Mouse (Mus musculus) lung, adult 2 months (tissue): ENCODE data around the gene Olfr181. TPM values are rescaled to one million over a fixed set of nuclear protein-coding genes. Genes with fewer than 3 reads are reported as not detected.

ENCODE experiments used
- DNase-seq: peaks from one replicate; pipeline ENCODE4 v3.0.0; 2022
- H3K4me1 ChIP-seq: fragments of 200-500 bp; 2 replicates; pipeline ENCODE4 v1.6.1; 2011; ENCODE audit warnings: low read length; ENCODE audit not compliant: control insufficient read depth, insufficient read depth
- H3K4me3 ChIP-seq: fragments of 200-500 bp; replicated peaks from 2 replicates; pipeline ENCODE3; 2011; ENCODE audit warnings: low read depth, mild to moderate bottlenecking, control low read depth, low read length; ENCODE audit errors: extremely low read depth
- CTCF ChIP-seq: fragments of 200-500 bp; IDR thresholded peaks from 2 replicates; pipeline ENCODE4 v1.5.1; 2011; ENCODE audit warnings: mild to moderate bottlenecking, low read length, control low read depth; ENCODE audit not compliant: insufficient read depth
- POLR2A ChIP-seq: fragments of 200-500 bp; IDR thresholded peaks from 2 replicates; pipeline ENCODE4 v1.6.1; 2011; ENCODE audit warnings: low read depth, mild to moderate bottlenecking, control low read depth, low read length, borderline replicate concordance; ENCODE audit errors: extremely low read depth
- WGBS: fragments of 180-500 bp; shearing (Covaris S2); methylation state at CpG from one replicate; pipeline ENCODE4 v1.1.7; 2018; 5-methylcytosine and 5-hydroxymethylcytosine counted together
- polyA plus RNA-seq: library from polyadenylated mRNA; depleted of rRNA; stranded (reverse); fragments of >200 nt; gene quantifications from 2 replicates; pipeline ENCODE4 v1.2.3, GENCODE M21; 2012; rRNA removed

The Olfr181 gene
- not detected in 2 replicates for polyA plus RNA-seq

DNA sequence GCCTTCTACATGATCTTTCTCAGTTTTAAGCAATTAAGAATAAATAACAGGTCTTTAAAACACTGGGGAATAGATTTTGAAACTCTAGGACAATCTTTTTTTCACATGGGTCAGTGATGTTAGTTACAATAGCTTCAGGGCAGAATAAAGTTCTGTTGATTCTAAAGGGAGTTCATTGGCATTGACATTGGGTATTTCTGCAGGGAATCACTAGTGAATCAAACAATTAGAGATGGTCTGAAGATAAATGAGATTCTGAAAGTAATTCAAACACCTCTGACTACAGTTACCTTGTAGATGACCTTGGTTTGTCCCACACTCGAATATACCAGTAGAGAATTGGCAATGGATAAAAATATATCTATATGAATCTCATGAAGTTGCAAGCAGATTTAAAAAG lies at the start of gene Olfr181:
Gene Olfr181, minus strand, starts transcription at position 101 of the 400 bp plus-strand sequence.
- no peaks in the 10 kb centered on the region for H3K4me1 ChIP-seq
- DNase-seq: no peak
- WGBS: 55% methylated on average over 1 of the region's 1 CpGs
- no peak for TF ChIP-seq POLR2A
- no peak for TF ChIP-seq CTCF
- no peak within 1 kb of the TSS for H3K4me3 ChIP-seq

- no peak within 1 kb of the TSS for H3K4me3 ChIP-seq
- WGBS: 72% methylated on average over 4 of the region's 4 CpGs
- no peaks in the 10 kb centered on the region for H3K4me1 ChIP-seq
- TF ChIP-seq CTCF: no peak
- TF ChIP-seq POLR2A: no peak
- DNase-seq: no peak
Observed at GRCm38 (mm10) chr16:58929292-58929691, 737 bp upstream of the Olfr181 start, which contains the start of gene Olfr180. Gene Olfr180, minus strand, starts transcription at chr16:58929392.

- no peak for DNase-seq
- WGBS: 87% methylated on average over 3 of the region's 3 CpGs
- TF ChIP-seq CTCF (no peak), POLR2A (no peak)
- no peak within 1 kb of the TSS for H3K4me3 ChIP-seq
- H3K4me1 ChIP-seq: no peaks in the 10 kb centered on the region
Observed at GRCm38 (mm10) chr16:58891963-58892362, 36.6 kb downstream of the Olfr181 start, which contains the start of gene Olfr178. Gene Olfr178, minus strand, starts transcription at chr16:58892063.

GRCm38 (mm10) chr16:58884416-58884815 lies 44.1 kb downstream of the Olfr181 start:
- H3K4me3 ChIP-seq: no peak overlapping the region
- TF ChIP-seq CTCF (no peak), POLR2A (no peak)
- WGBS: 87% methylated on average over 2 of the region's 2 CpGs
- no peak for DNase-seq
- no peaks in the 10 kb centered on the region for H3K4me1 ChIP-seq

Other genes with a start within 250 kb of the Olfr181 start
- 0.09 and 0.31 TPM in 2 replicates for gene Gpr15, start 209.7 kb downstream of the Olfr181 start, polyA plus RNA-seq
- 49.8 and 72.9 TPM in 2 replicates for gene Cldnd1, start 200.8 kb downstream of the Olfr181 start, polyA plus RNA-seq
- gene Olfr172, start 165.6 kb downstream of the Olfr181 start, polyA plus RNA-seq: not detected in 2 replicates
- gene Olfr173, start 128.5 kb downstream of the Olfr181 start, polyA plus RNA-seq: not detected in 2 replicates
- gene Olfr175-ps1, start 102.0 kb downstream of the Olfr181 start, polyA plus RNA-seq: not detected in 2 replicates
- gene Olfr177, start 54.0 kb downstream of the Olfr181 start, polyA plus RNA-seq: not detected in 2 replicates
- not detected in 2 replicates for gene Olfr178, start 36.7 kb downstream of the Olfr181 start, polyA plus RNA-seq
- gene Olfr180, start 637 bp upstream of the Olfr181 start, polyA plus RNA-seq: not detected in 2 replicates
- not detected in 2 replicates for gene Olfr183, start 66.6 kb upstream of the Olfr181 start, polyA plus RNA-seq
- not detected in 2 replicates for gene Olfr186, start 101.5 kb upstream of the Olfr181 start, polyA plus RNA-seq
- not detected in 2 replicates for gene Olfr187, start 111.0 kb upstream of the Olfr181 start, polyA plus RNA-seq
- not detected in 2 replicates for gene Olfr190, start 149.2 kb upstream of the Olfr181 start, polyA plus RNA-seq
- gene Olfr191, start 161.1 kb upstream of the Olfr181 start, polyA plus RNA-seq: not detected in 2 replicates
- gene Olfr193, start 183.1 kb upstream of the Olfr181 start, polyA plus RNA-seq: not detected in 2 replicates
- gene Olfr194, start 192.3 kb upstream of the Olfr181 start, polyA plus RNA-seq: not detected in 2 replicates
- gene Olfr195, start 218.3 kb upstream of the Olfr181 start, polyA plus RNA-seq: not detected in 2 replicates
- not detected in 2 replicates for gene Olfr196, start 241.7 kb upstream of the Olfr181 start, polyA plus RNA-seq